Mouse (Mus musculus) layer of hippocampus, adult 8-10 months (tissue): ENCODE results near the gene Col4a6. TPM values are rescaled to one million over a fixed set of nuclear protein-coding genes. Genes with fewer than 3 reads are reported as not detected.

Experiments
- DNase-seq, 2 experiments: peaks; one replicate each; pipeline ENCODE4 v3.0.0; 2022; ENCODE audit warnings: low spot score in 2 of 2
- total RNA-seq, 4 experiments: library from RNA; stranded (reverse); gene quantifications; 2 replicates each; pipeline ENCODE4 v1.2.4; 2022

The Col4a6 gene
- total RNA-seq, 4 experiments from 2014 or later, result 0.95 to 1.8 (median 1.3) TPM

- no peak for DNase-seq
These were observed 207.9 kb downstream of the Col4a6 start for GRCm38 (mm10) chrX:141265986-141266385.

GRCm38 (mm10) chrX:141249636-141250035, 224.2 kb downstream of the Col4a6 start:
- DNase-seq, result no peak

GRCm38 (mm10) chrX:141236564-141237333, 237.1 kb downstream of the Col4a6 start:
- DNase-seq, result peak in 1 of 2 experiments; percentile 3

- no peak for DNase-seq
These were observed 245.7 kb downstream of the Col4a6 start for GRCm38 (mm10) chrX:141228169-141228568.

- peak in 1 of 2 experiments; percentile 35 for DNase-seq
These were observed 261.1 kb downstream of the Col4a6 start for GRCm38 (mm10) chrX:141212802-141213201.

GRCm38 (mm10) chrX:141198993-141199392, 274.9 kb downstream of the Col4a6 start:
- no peak for DNase-seq

GRCm38 (mm10) chrX:141195036-141195435, 278.8 kb downstream of the Col4a6 start:
- no peak for DNase-seq

GRCm38 (mm10) chrX:141175353-141175752, 298.5 kb downstream of the Col4a6 start:
- peak in 1 of 2 experiments; percentile 34 for DNase-seq

GRCm38 (mm10) chrX:141165067-141165466, 308.8 kb downstream of the Col4a6 start:
- no peak for DNase-seq

GRCm38 (mm10) chrX:141160371-141160770, 313.5 kb downstream of the Col4a6 start:
- DNase-seq, result no peak

- DNase-seq, result peak in 1 of 2 experiments; percentile 27
These were observed 315.7 kb downstream of the Col4a6 start for GRCm38 (mm10) chrX:141158160-141158559.

GRCm38 (mm10) chrX:141157626-141158025, 316.2 kb downstream of the Col4a6 start:
- no peak for DNase-seq

GRCm38 (mm10) chrX:141156696-141157095, 317.2 kb downstream of the Col4a6 start:
- no peak for DNase-seq

- no peak for DNase-seq
These were observed 322.7 kb downstream of the Col4a6 start for GRCm38 (mm10) chrX:141151182-141151581.

- no peak for DNase-seq
These were observed 323.6 kb downstream of the Col4a6 start for GRCm38 (mm10) chrX:141150290-141150689.

GRCm38 (mm10) chrX:141149705-141150104, 324.2 kb downstream of the Col4a6 start:
- no peak for DNase-seq

Other genes starting within 250 kb of the Col4a6 start
- 1 to 10 TPM; 2.8 to 3.7 (median 3.4) TPM for gene Col4a5, start 1.3 kb upstream of the Col4a6 start, total RNA-seq